Mouse (Mus musculus) neural tube, embryonic 14.5 days (tissue): ENCODE results near the gene Pitpnm1. TPM values are rescaled to one million over a fixed set of nuclear protein-coding genes. Genes with fewer than 3 reads are reported as not detected.
"Not testable (repeated sequence)": the region's sequence is repeated elsewhere in the genome, so short reads cannot be mapped to it uniquely, and the experiment has no call there.

Experiments used
- ATAC-seq: fragments of 200-750 bp; cut with Nextera tagmentation; 2 replicates; pipeline ENCODE4 v1.8.0; 2017; ENCODE audit warnings: low read depth, mild to moderate bottlenecking, moderate TSS enrichment, moderate library complexity
- H3K27ac ChIP-seq: fragments of 300-500 bp; sonication (generic); 2 replicates; pipeline ENCODE4 v1.5.1; 2014; ENCODE audit warnings: low read depth, mild to moderate bottlenecking, control low read depth, low read length, moderate library complexity, mixed read lengths
- H3K27me3 ChIP-seq: fragments of 300-500 bp; sonication (generic); 2 replicates; pipeline ENCODE4 v1.6.1; 2014; ENCODE audit warnings: low read length; ENCODE audit not compliant: control insufficient read depth, insufficient read depth
- H3K36me3 ChIP-seq: fragments of 300-500 bp; sonication (generic); 2 replicates; pipeline ENCODE4 v1.6.1; 2014; ENCODE audit warnings: low read length, mixed read lengths; ENCODE audit not compliant: control insufficient read depth, insufficient read depth
- H3K4me1 ChIP-seq: fragments of 300-500 bp; sonication (generic); 2 replicates; pipeline ENCODE4 v1.6.1; 2014; ENCODE audit warnings: low read length; ENCODE audit not compliant: control insufficient read depth, insufficient read depth
- H3K4me2 ChIP-seq: fragments of 300-500 bp; sonication (generic); 2 replicates; pipeline ENCODE4 v1.6.1; 2014; ENCODE audit warnings: mild to moderate bottlenecking, low read depth, low read length, control low read depth
- H3K4me3 ChIP-seq: fragments of 300-500 bp; sonication (generic); 2 replicates; pipeline ENCODE4 v1.5.1; 2014; ENCODE audit warnings: low read depth, low read length, control low read depth, mixed read lengths
- H3K9ac ChIP-seq: fragments of 300-500 bp; sonication (generic); replicated peaks from 2 replicates; pipeline ENCODE4 v1.6.1; 2014; ENCODE audit warnings: low read depth, mild to moderate bottlenecking, control low read depth, low read length, mixed read lengths
- H3K9me3 ChIP-seq: fragments of 300-500 bp; sonication (generic); 2 replicates; pipeline ENCODE4 v1.6.1; 2016; ENCODE audit warnings: low read length; ENCODE audit not compliant: control insufficient read depth
- WGBS: fragments of 180-500 bp; shearing (Covaris S2); extraction: QIAGEN DNeasy Blood & Tissue Kit; methylation state at CpG from one replicate; pipeline ENCODE4 v1.1.7; 2014; 5-methylcytosine and 5-hydroxymethylcytosine counted together
- polyA plus RNA-seq: library from polyadenylated mRNA; unstranded; fragments of >200 nt; fragmentation: Nextera tagmentation; extraction: Ambion mirVana; gene quantifications from 2 replicates; pipeline ENCODE4 v1.2.1, GENCODE M21; 2014

The Pitpnm1 gene
- polyA plus RNA-seq, 1 experiment from 2014 or later: 76.5 TPM

- no peak overlapping the region for H3K27ac ChIP-seq
- no peak overlapping the region for H3K4me2 ChIP-seq
- H3K9ac ChIP-seq: no peak overlapping the region
- H3K4me1 ChIP-seq: no peaks in the 10 kb centered on the region
- ATAC-seq: no peak
- no peaks in the 10 kb centered on the region for H3K36me3 ChIP-seq
- no peak overlapping the region for H3K4me3 ChIP-seq
- WGBS: 83% methylated on average over 13 of the region's 13 CpGs
- no peaks in the 10 kb centered on the region for H3K9me3 ChIP-seq
- no peaks in the 10 kb centered on the region for H3K27me3 ChIP-seq
Observed at GRCm38 (mm10) chr19:4057389-4057788, 42.4 kb upstream of the Pitpnm1 start.

- no peak for ATAC-seq
- Histone ChIP-seq H3K36me3 (no peaks in the 10 kb centered on the region), H3K4me3 (no peak overlapping the region), H3K9ac (no peak overlapping the region), H3K9me3 (no peaks in the 10 kb centered on the region), H3K4me1 (no peaks in the 10 kb centered on the region), H3K27me3 (no peaks in the 10 kb centered on the region), H3K4me2 (no peak overlapping the region), H3K27ac (no peak overlapping the region)
- 97% methylated on average over 7 of the region's 7 CpGs for WGBS
Observed at GRCm38 (mm10) chr19:4057962-4058361, 41.8 kb upstream of the Pitpnm1 start.

DNA sequence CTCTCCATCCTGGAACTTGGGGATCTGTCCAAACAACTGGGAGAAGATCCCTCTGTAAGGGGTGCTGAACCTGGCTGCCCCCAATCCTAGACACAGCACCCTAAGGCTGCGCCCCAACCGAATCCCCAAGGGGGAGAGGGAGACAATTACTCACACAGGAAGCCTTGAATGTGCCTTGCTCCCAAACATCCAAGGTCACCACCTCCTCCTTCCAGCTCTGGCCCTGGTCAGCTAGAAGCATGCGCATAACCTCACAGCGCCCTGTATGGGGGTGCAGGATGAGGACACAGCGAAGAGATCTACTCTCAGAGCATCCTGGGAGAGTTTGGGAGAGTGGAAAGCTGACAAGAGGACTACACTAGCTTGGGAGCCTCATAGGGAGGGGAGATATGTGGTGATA, 41.2 kb upstream of the Pitpnm1 start:
- no peaks in the 10 kb centered on the region for H3K27me3 ChIP-seq

GRCm38 (mm10) chr19:4059069-4059740, 40.6 kb upstream of the Pitpnm1 start, which contains the start of gene Gstp3:
TSS of gene Gstp3 (minus strand) at chr19:4059569.
- no peak within 1 kb of the TSS for H3K4me3 ChIP-seq
- no peaks in the 10 kb centered on the region for H3K36me3 ChIP-seq
- H3K27ac ChIP-seq: no peak within 1 kb of the TSS
- H3K4me2 ChIP-seq: no peak within 1 kb of the TSS
- no peaks in the 10 kb centered on the region for H3K9me3 ChIP-seq
- H3K4me1 ChIP-seq: no peaks in the 10 kb centered on the region
- no peak for ATAC-seq
- H3K9ac ChIP-seq: no peak within 1 kb of the TSS
- WGBS: 76% methylated on average over 15 of the region's 15 CpGs
- no peaks in the 10 kb centered on the region for H3K27me3 ChIP-seq

More for the DNA sequence above, 41.2 kb upstream of the Pitpnm1 start:
- Histone ChIP-seq H3K9me3 (no peaks in the 10 kb centered on the region), H3K4me3 (no peak overlapping the region), H3K36me3 (no peaks in the 10 kb centered on the region), H3K27ac (no peak overlapping the region), H3K4me1 (no peaks in the 10 kb centered on the region), H3K4me2 (no peak overlapping the region), H3K9ac (no peak overlapping the region)
- no peak for ATAC-seq
- WGBS: 91% methylated on average over 5 of the region's 5 CpGs

DNA sequence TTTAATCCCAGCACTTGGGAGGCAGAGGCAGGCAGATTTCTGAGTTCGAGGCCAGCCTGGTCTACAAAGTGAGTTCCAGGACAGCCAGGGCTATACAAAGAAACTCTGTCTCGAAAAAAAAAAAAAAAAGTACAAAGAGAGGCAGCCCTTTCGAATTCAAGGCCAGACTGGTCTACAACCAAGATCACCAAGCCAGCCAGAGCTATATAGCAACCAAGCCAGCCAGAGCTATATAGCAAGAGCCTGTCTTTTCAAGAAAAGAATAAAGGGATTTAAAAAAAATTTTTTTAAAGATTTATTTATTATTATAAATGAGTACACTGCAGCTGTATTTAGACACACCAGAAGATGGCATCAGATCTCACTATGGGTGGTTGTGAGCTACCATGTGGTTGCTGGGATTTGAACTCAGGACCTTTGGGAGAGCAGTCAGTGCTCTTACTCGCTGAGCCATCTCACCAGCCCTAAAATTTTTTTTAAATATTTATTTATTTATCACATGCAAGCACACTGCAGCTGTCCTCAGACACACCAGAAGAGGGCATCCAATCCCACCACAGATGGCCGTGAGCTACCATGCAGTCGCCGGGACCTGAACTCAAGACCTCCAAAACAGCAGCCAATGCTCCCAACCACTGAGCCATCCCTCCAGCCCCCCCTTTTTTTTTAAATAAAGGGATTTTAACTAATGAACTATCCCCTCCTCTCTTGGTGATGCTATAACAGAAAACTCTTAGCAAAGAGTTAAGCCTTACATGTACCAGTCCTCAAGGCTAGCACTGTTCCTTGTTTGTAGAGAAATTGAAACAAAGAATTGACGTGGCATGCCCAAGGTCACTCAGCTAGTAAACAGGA, 39.5 kb upstream of the Pitpnm1 start:
- not testable (repeated sequence) for H3K27me3 ChIP-seq, ATAC-seq, H3K4me3 ChIP-seq, H3K9ac ChIP-seq, H3K4me1 ChIP-seq, H3K36me3 ChIP-seq, H3K9me3 ChIP-seq, H3K27ac ChIP-seq, H3K4me2 ChIP-seq
- WGBS: 92% methylated on average over 8 of the region's 8 CpGs

DNA sequence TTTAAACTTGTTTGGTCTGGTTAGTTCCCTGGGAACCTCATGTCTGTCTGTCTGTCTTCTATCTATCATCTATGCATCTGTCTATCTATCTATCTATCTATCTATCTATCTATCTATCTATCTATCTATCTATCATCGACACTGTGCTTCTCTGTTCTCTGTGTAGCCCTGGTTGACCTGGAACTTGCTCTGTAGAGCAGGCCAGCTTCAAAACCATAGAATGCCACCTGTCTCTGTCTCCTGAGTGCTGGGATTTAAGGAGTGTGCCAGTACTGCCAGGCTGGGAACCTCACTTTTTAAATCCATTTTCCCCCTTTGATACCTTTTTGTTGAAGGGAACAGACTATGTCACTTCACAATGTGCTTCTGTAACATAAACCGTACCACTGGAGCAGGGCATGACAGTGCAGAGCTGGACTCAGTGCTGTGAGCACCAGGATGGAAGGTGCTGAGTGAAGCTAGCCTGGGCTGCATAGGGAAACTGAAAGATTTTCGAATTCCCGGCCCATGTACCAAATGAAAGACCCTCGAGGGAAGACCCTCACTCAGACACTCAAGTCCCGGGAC, 38.8 kb upstream of the Pitpnm1 start:
- H3K4me3 ChIP-seq: no peak overlapping the region
- no peaks in the 10 kb centered on the region for H3K4me1 ChIP-seq
- H3K9ac ChIP-seq: no peak overlapping the region
- 92% methylated on average over 6 of the region's 6 CpGs for WGBS
- H3K4me2 ChIP-seq: no peak overlapping the region
- H3K27me3 ChIP-seq: no peaks in the 10 kb centered on the region
- no peaks in the 10 kb centered on the region for H3K36me3 ChIP-seq
- no peak overlapping the region for H3K27ac ChIP-seq
- ATAC-seq: no peak
- H3K9me3 ChIP-seq: no peaks in the 10 kb centered on the region

- not testable (repeated sequence) for H3K27ac ChIP-seq, H3K9ac ChIP-seq, ATAC-seq, H3K36me3 ChIP-seq, H3K4me1 ChIP-seq, H3K27me3 ChIP-seq, H3K9me3 ChIP-seq, H3K4me3 ChIP-seq, H3K4me2 ChIP-seq
- WGBS: 96% methylated on average over 2 of the region's 4 CpGs
Observed at GRCm38 (mm10) chr19:4063357-4063756, 36.4 kb upstream of the Pitpnm1 start.

- not testable (repeated sequence) for ATAC-seq
- 45% methylated on average over 2 of the region's 11 CpGs for WGBS
Observed at GRCm38 (mm10) chr19:4064501-4064900, 35.3 kb upstream of the Pitpnm1 start.

GRCm38 (mm10) chr19:4066280-4066679, 33.5 kb upstream of the Pitpnm1 start:
- no peak for ATAC-seq
- no peaks in the 10 kb centered on the region for H3K36me3 ChIP-seq
- H3K27me3 ChIP-seq: no peaks in the 10 kb centered on the region
- H3K4me3 ChIP-seq: no peak overlapping the region
- WGBS: 88% methylated on average over 6 of the region's 6 CpGs
- no peaks in the 10 kb centered on the region for H3K9me3 ChIP-seq
- no peak overlapping the region for H3K9ac ChIP-seq
- H3K27ac ChIP-seq: no peak overlapping the region
- H3K4me2 ChIP-seq: no peak overlapping the region
- no peaks in the 10 kb centered on the region for H3K4me1 ChIP-seq

More at GRCm38 (mm10) chr19:4064501-4064900, 35.3 kb upstream of the Pitpnm1 start:
- not testable (repeated sequence) for H3K9ac ChIP-seq, H3K9me3 ChIP-seq, H3K27me3 ChIP-seq, H3K4me2 ChIP-seq, H3K27ac ChIP-seq, H3K36me3 ChIP-seq, H3K4me1 ChIP-seq, H3K4me3 ChIP-seq
